Mouse (Mus musculus): ENCODE results near the gene Zfp2. TPM values are rescaled to one million over a fixed set of nuclear protein-coding genes. Genes with fewer than 3 reads are reported as not detected.

The Zfp2 gene
- total RNA-seq, 1 experiment: 6.3 TPM

DNA sequence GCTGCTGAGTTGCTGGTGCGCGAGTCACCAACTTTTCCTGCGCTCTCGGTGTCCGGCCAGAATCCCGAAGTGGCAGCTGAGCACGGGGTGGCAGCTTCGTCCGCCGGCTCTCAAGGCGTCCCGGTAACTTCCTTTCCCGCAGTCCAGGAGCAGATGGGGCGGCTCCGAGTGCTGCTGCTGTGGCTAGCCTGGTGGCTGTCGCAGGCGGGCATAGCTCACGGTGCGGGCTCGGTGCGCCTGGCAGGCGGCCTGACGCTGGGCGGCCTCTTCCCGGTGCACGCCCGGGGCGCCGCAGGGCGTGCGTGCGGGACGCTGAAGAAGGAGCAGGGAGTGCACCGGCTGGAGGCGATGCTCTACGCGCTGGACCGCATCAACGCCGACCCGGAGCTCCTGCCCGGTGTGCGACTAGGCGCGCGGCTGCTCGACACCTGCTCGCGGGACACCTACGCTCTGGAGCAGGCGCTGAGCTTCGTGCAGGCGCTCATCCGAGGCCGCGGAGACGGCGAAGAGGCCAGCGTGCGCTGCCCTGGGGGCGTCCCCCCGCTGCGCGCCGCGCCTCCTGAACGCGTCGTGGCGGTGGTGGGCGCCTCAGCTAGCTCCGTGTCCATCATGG, 64.9 kb downstream of the Zfp2 start:
- H3K36me3 ChIP-seq (ENCODE audit: control insufficient read depth, insufficient read depth, low read length, poor library complexity, severe bottlenecking): no peaks in the 10 kb centered on the region
- peak overlapping the region; percentile 39; the same call in 1 of the 2 replicates for H3K9ac ChIP-seq (ENCODE audit: insufficient read depth, low read depth, low read length, poor library complexity, severe bottlenecking)
- H3K9me3 ChIP-seq (ENCODE audit: control insufficient read depth, insufficient read depth, low read depth, low read length): no peaks in the 10 kb centered on the region
- peaks cover 2 to 19% of the 10 kb centered on the region in 2 experiments; a peak in 3 of 4 replicates for H3K4me1 ChIP-seq (ENCODE audit: control insufficient read depth in 2 of 2, insufficient read depth in 2 of 2, low read length in 2 of 2, poor library complexity in 1 of 2)
- in situ Hi-C loops (cut with MboI; ENCODE audit: low sequenced_read_pairs in 2 of 2, unreplicated experiment in 2 of 2): no loop called here
- no peak for TF ChIP-seq CHD2 (IDR thresholded peaks at IDR 0.05; ENCODE audit: low read depth, low read length)
- TF ChIP-seq ZNF384 (IDR thresholded peaks at IDR 0.05; ENCODE audit: low read depth, low read length): no peak
- TF ChIP-seq MAFK (IDR thresholded peaks at IDR 0.05; ENCODE audit: insufficient read depth, low read depth, low read length): no peak
- no peak for TF ChIP-seq ZC3H11A (IDR thresholded peaks at IDR 0.05; ENCODE audit: borderline replicate concordance, low read depth, low read length)
- no peak for TF ChIP-seq HCFC1 (IDR thresholded peaks at IDR 0.05; ENCODE audit: borderline replicate concordance, insufficient read depth, low read length)
- no peak for DNase-seq (ENCODE audit: low read depth, low spot score)
- H3K27ac ChIP-seq (ENCODE audit: insufficient read depth, low read depth, low read length, poor library complexity, severe bottlenecking): no peak overlapping the region
- peak overlapping the region; percentile 27 to 70 for H3K4me3 ChIP-seq (ENCODE audit: insufficient read depth in 1 of 2, low read depth in 1 of 2, low read length in 2 of 2, poor library complexity in 1 of 2, severe bottlenecking in 1 of 2)

DNA sequence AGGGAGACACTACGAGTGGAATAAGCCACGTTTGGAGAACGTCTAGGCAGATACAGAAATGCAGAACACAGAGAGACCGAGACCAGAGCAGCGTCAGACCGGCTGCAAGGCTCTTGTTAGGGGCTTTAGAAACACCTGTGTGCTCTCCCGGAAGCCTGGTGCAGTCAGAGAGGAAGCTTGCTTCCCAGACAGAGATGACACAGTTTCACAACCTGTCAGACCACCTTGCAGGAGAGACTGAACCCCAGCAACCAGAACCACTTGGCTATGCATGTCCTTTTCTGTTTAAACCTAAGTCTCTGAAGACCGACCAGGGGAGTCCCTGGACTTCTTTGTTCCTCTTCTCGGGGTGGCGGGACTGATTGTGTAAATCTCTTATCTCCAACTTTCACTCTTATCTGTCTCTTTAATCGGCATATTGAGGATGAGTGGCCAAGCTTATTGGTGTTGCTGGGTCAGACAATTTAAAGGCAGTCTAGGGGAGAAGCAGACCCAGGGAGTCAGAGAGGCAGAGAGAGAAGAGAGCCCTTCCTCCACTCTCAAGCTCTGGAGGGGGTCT, 65.7 kb downstream of the Zfp2 start, which contains the start of gene Grm6:
TSS of gene Grm6 (plus strand) at position 509 of the 559 bp plus-strand sequence.
- in situ Hi-C loops (cut with MboI; ENCODE audit: low sequenced_read_pairs in 2 of 2, unreplicated experiment in 2 of 2): no loop called here
- H3K9me3 ChIP-seq (ENCODE audit: control insufficient read depth, insufficient read depth, low read depth, low read length): no peaks in the 10 kb centered on the region
- no peak for DNase-seq (ENCODE audit: low read depth, low spot score)
- peak within 1 kb of the TSS; percentile 27 to 70 for H3K4me3 ChIP-seq (ENCODE audit: insufficient read depth in 1 of 2, low read depth in 1 of 2, low read length in 2 of 2, poor library complexity in 1 of 2, severe bottlenecking in 1 of 2)
- TF ChIP-seq ZC3H11A (IDR thresholded peaks at IDR 0.05; ENCODE audit: borderline replicate concordance, low read depth, low read length): no peak
- H3K36me3 ChIP-seq (ENCODE audit: control insufficient read depth, insufficient read depth, low read length, poor library complexity, severe bottlenecking): no peaks in the 10 kb centered on the region
- H3K4me1 ChIP-seq (ENCODE audit: control insufficient read depth in 2 of 2, insufficient read depth in 2 of 2, low read length in 2 of 2, poor library complexity in 1 of 2): peaks cover 2 to 19% of the 10 kb centered on the region in 2 experiments; a peak in 3 of 4 replicates
- H3K27ac ChIP-seq (ENCODE audit: insufficient read depth, low read depth, low read length, poor library complexity, severe bottlenecking): no peak within 1 kb of the TSS
- H3K9ac ChIP-seq (ENCODE audit: insufficient read depth, low read depth, low read length, poor library complexity, severe bottlenecking): peak within 1 kb of the TSS; percentile 39; the same call in 1 of the 2 replicates

DNA sequence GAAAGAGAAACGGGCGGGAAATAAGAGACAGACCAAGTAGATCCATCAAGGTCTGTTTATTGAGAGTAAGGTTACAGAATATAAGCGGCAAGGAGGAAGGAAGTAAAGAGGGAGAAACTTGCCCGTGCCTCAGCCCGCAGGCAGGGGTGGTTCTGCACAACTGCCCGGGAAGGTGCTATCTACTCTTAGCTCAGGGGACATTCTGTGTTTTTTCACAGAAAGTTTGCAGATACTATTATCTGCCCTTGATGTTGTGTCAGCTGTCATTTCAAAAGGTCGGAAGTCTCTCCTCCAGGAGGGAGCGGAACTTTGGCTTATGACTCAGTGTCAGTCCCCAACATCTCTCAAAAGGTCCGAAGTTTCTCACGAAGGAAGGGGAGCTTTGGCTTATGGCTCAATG, 66.7 kb downstream of the Zfp2 start:
- DNase-seq (ENCODE audit: low read depth, low spot score): no peak
- Histone ChIP-seq H3K27ac (ENCODE audit: insufficient read depth, low read depth, low read length, poor library complexity, severe bottlenecking) (no peak overlapping the region), H3K36me3 (ENCODE audit: control insufficient read depth, insufficient read depth, low read length, poor library complexity, severe bottlenecking) (no peaks in the 10 kb centered on the region), H3K9ac (ENCODE audit: insufficient read depth, low read depth, low read length, poor library complexity, severe bottlenecking) (no peak overlapping the region), H3K4me3 (ENCODE audit: insufficient read depth in 1 of 2, low read depth in 1 of 2, low read length in 2 of 2, poor library complexity in 1 of 2, severe bottlenecking in 1 of 2) (no peak overlapping the region), H3K9me3 (ENCODE audit: control insufficient read depth, insufficient read depth, low read depth, low read length) (no peaks in the 10 kb centered on the region), H3K4me1 (ENCODE audit: control insufficient read depth in 2 of 2, insufficient read depth in 2 of 2, low read length in 2 of 2, poor library complexity in 1 of 2) (peaks cover 2 to 19% of the 10 kb centered on the region in 2 experiments; a peak in 3 of 4 replicates)
- TF ChIP-seq MAFK (IDR thresholded peaks at IDR 0.05; ENCODE audit: insufficient read depth, low read depth, low read length) (no peak), HCFC1 (IDR thresholded peaks at IDR 0.05; ENCODE audit: borderline replicate concordance, insufficient read depth, low read length) (no peak), ZNF384 (IDR thresholded peaks at IDR 0.05; ENCODE audit: low read depth, low read length) (no peak), CHD2 (IDR thresholded peaks at IDR 0.05; ENCODE audit: low read depth, low read length) (no peak), ZC3H11A (IDR thresholded peaks at IDR 0.05; ENCODE audit: borderline replicate concordance, low read depth, low read length) (no peak)
- in situ Hi-C loops (cut with MboI; ENCODE audit: low sequenced_read_pairs in 2 of 2, unreplicated experiment in 2 of 2): no loop called here

Other genes starting within 250 kb of the Zfp2 start
- 11.0 and 13.0 TPM in 2 replicates for gene Zfp354c, start 88.4 kb downstream of the Zfp2 start, total RNA-seq (2012; rRNA removed)
- gene Zfp879, start 74.6 kb downstream of the Zfp2 start, total RNA-seq (2012; rRNA removed): 0.45 and 0.48 TPM in 2 replicates
- gene Grm6, start 65.5 kb downstream of the Zfp2 start, total RNA-seq (2012; rRNA removed): 0.71 and 0.74 TPM in 2 replicates
- gene Zfp454, start 28.5 kb downstream of the Zfp2 start, total RNA-seq (2012; rRNA removed): 2.7 and 3.3 TPM in 2 replicates
- 0.63 and 1.0 TPM in 2 replicates for gene Zfp354b, start 15.5 kb upstream of the Zfp2 start, total RNA-seq (2012; rRNA removed)
- not detected in 2 replicates for gene 4933414I15Rik, start 27.6 kb upstream of the Zfp2 start, total RNA-seq (2012; rRNA removed)
- not detected in 2 replicates for gene Prop1, start 37.6 kb upstream of the Zfp2 start, total RNA-seq (2012; rRNA removed)
- gene Olfr1378, start 50.4 kb upstream of the Zfp2 start, total RNA-seq (2012; rRNA removed): not detected in 2 replicates
- not detected in 2 replicates for gene Olfr1377, start 65.8 kb upstream of the Zfp2 start, total RNA-seq (2012; rRNA removed)
- not detected in 2 replicates for gene Olfr51, start 87.4 kb upstream of the Zfp2 start, total RNA-seq (2012; rRNA removed)
- not detected in 2 replicates for gene Olfr54, start 98.1 kb upstream of the Zfp2 start, total RNA-seq (2012; rRNA removed)
- not detected in 2 replicates for gene Olfr1375, start 131.9 kb upstream of the Zfp2 start, total RNA-seq (2012; rRNA removed)
- 6.6 and 7.1 TPM in 2 replicates for gene Zfp354a, start 143.1 kb upstream of the Zfp2 start, total RNA-seq (2012; rRNA removed)